Mouse (Mus musculus) liver, postnatal 0 days (tissue): Measurements from ENCODE around the gene Armc6. TPM values are rescaled to one million over a fixed set of nuclear protein-coding genes. Genes with fewer than 3 reads are reported as not detected.

Experiments
- ATAC-seq: fragments of 200-750 bp; cut with Nextera tagmentation; 2 replicates; pipeline ENCODE4 v1.8.0; 2017; ENCODE audit warnings: mild to moderate bottlenecking, moderate library complexity
- DNase-seq: peaks from one replicate; pipeline ENCODE4 v3.0.0-alpha.2; 2016
- H3K27ac ChIP-seq: fragments of 300-500 bp; sonication (generic); 2 replicates; pipeline ENCODE4 v1.5.1; 2014; ENCODE audit warnings: antibody characterized with exemption, moderate library complexity, mild to moderate bottlenecking, low read depth
- H3K27me3 ChIP-seq: fragments of 300-500 bp; sonication (generic); 2 replicates; pipeline ENCODE4 v1.6.1; 2014; ENCODE audit warnings: low read length, control low read depth, mixed read lengths; ENCODE audit not compliant: insufficient read depth
- H3K36me3 ChIP-seq: fragments of 300-500 bp; sonication (generic); replicated peaks from 2 replicates; pipeline ENCODE4 v1.6.1; 2014; ENCODE audit warnings: mild to moderate bottlenecking, control low read depth, low read length, moderate library complexity, mixed read lengths; ENCODE audit not compliant: insufficient read depth
- H3K4me1 ChIP-seq: fragments of 300-500 bp; sonication (generic); 2 replicates; pipeline ENCODE4 v1.6.1; 2014; ENCODE audit warnings: antibody characterized with exemption, mild to moderate bottlenecking, control low read depth; ENCODE audit not compliant: insufficient read depth
- H3K4me2 ChIP-seq: fragments of 300-500 bp; sonication (generic); 2 replicates; pipeline ENCODE4 v1.6.1; 2014; ENCODE audit warnings: low read depth, mild to moderate bottlenecking, low read length, moderate library complexity, mixed read lengths
- H3K4me3 ChIP-seq: fragments of 300-500 bp; sonication (generic); 2 replicates; pipeline ENCODE4 v1.5.1; 2014; ENCODE audit warnings: low read depth, low read length
- H3K9ac ChIP-seq: fragments of 300-500 bp; sonication (generic); replicated peaks from 2 replicates; pipeline ENCODE4 v1.6.1; 2014; ENCODE audit warnings: mild to moderate bottlenecking, moderate library complexity
- H3K9me3 ChIP-seq: fragments of 300-500 bp; sonication (generic); 2 replicates; pipeline ENCODE4 v1.6.1; 2016; ENCODE audit warnings: mild to moderate bottlenecking, control low read depth, low read length, mixed read lengths
- CTCF ChIP-seq: sonication (generic); IDR thresholded peaks from 2 replicates; pipeline ENCODE4 v1.5.1; 2016; ENCODE audit warnings: antibody characterized with exemption, low read depth
- EP300 ChIP-seq: IDR thresholded peaks from 2 replicates; pipeline ENCODE4 v1.6.1; 2016; ENCODE audit warnings: antibody characterized with exemption, low read depth, mild to moderate bottlenecking
- WGBS: fragments of 180-500 bp; shearing (Covaris S2); extraction: QIAGEN DNeasy Blood & Tissue Kit; methylation state at CpG from one replicate; pipeline ENCODE4 v1.1.7; 2014; ENCODE audit not compliant: insufficient replicate concordance; 5-methylcytosine and 5-hydroxymethylcytosine counted together
- polyA plus RNA-seq: library from polyadenylated mRNA; unstranded; fragments of >200 nt; fragmentation: Nextera tagmentation; extraction: Ambion mirVana; gene quantifications from 2 replicates; pipeline ENCODE4 v1.2.1, GENCODE M21; 2015

The Armc6 gene
- polyA plus RNA-seq = 5.3 and 6.3 TPM in 2 replicates

GRCm38 (mm10) chr8:70234080-70234780 lies at the start of gene Armc6, which contains the start of gene Sugp2:
Gene Armc6, minus strand, starts transcription at chr8:70234466.
Gene Sugp2, plus strand, starts transcription at chr8:70234226.
- H3K9me3 ChIP-seq = no peaks in the 10 kb centered on the region
- H3K9ac ChIP-seq = peak within 1 kb of the TSS; percentile 91
- no peaks in the 10 kb centered on the region for H3K27me3 ChIP-seq
- H3K36me3 ChIP-seq = peaks cover 23% of the 10 kb centered on the region
- DNase-seq = peak; percentile 96
- H3K4me2 ChIP-seq = peak within 1 kb of the TSS; percentile 89
- peaks cover 20% of the 10 kb centered on the region for H3K4me1 ChIP-seq
- H3K27ac ChIP-seq = peak within 1 kb of the TSS; percentile 98
- peak; percentile 96 for ATAC-seq
- TF ChIP-seq EP300 (no peak), CTCF (peak; percentile 20)
- under 1% methylated on average over 63 of the region's 67 CpGs for WGBS
- H3K4me3 ChIP-seq = peak within 1 kb of the TSS; percentile 68

- Histone ChIP-seq H3K4me3 (peak overlapping the region; percentile 83), H3K27ac (peak overlapping the region; percentile 51; the same call in 1 of the 2 replicates), H3K36me3 (peaks cover 7% of the 10 kb centered on the region; the same call in 1 of the 2 replicates), H3K4me2 (peak overlapping the region; percentile 98), H3K4me1 (peaks cover 14% of the 10 kb centered on the region), H3K27me3 (0 out of 2 replicates have a peak, but pooled peaks cover 6% of the 10 kb centered on the region), H3K9me3 (no peaks in the 10 kb centered on the region), H3K9ac (peak overlapping the region; percentile 76)
- WGBS = 1% methylated on average over 50 of the region's 55 CpGs
- DNase-seq = no peak
- peak; percentile 29 for ATAC-seq
- TF ChIP-seq EP300 = no peak
- no peak for TF ChIP-seq CTCF
Observed at GRCm38 (mm10) chr8:70283136-70284077, 49.1 kb upstream of the Armc6 start.

- H3K4me3 ChIP-seq = peak within 1 kb of the TSS; percentile 83
- 0 out of 2 replicates have a peak, but pooled peaks cover 6% of the 10 kb centered on the region for H3K27me3 ChIP-seq
- peaks cover 14% of the 10 kb centered on the region for H3K4me1 ChIP-seq
- H3K4me2 ChIP-seq = peak within 1 kb of the TSS; percentile 98
- 1% methylated on average over 32 of the region's 36 CpGs for WGBS
- H3K9ac ChIP-seq = peak within 1 kb of the TSS; percentile 76
- peak; percentile 88 for DNase-seq
- peak within 1 kb of the TSS; percentile 51; the same call in 1 of the 2 replicates for H3K27ac ChIP-seq
- no peaks in the 10 kb centered on the region for H3K9me3 ChIP-seq
- peaks cover 7% of the 10 kb centered on the region; the same call in 1 of the 2 replicates for H3K36me3 ChIP-seq
- TF ChIP-seq CTCF (peak; percentile 93), EP300 (no peak)
- peak; percentile 89 for ATAC-seq
Observed at GRCm38 (mm10) chr8:70282603-70283135, 48.4 kb upstream of the Armc6 start, which contains the start of gene Homer3. Gene Homer3, plus strand, starts transcription at chr8:70282827.

- WGBS = 59% methylated on average over 3 of the region's 3 CpGs
- H3K4me3 ChIP-seq = no peak overlapping the region
- peaks cover 14% of the 10 kb centered on the region for H3K4me1 ChIP-seq
- 0 out of 2 replicates have a peak, but pooled peaks cover 6% of the 10 kb centered on the region for H3K27me3 ChIP-seq
- peaks cover 4% of the 10 kb centered on the region; the same call in 1 of the 2 replicates for H3K36me3 ChIP-seq
- H3K9me3 ChIP-seq = no peaks in the 10 kb centered on the region
- no peak for DNase-seq
- no peak overlapping the region for H3K27ac ChIP-seq
- no peak overlapping the region for H3K9ac ChIP-seq
- no peak overlapping the region for H3K4me2 ChIP-seq
- TF ChIP-seq CTCF (no peak), EP300 (no peak)
- no peak for ATAC-seq
Observed at GRCm38 (mm10) chr8:70281001-70281400, 46.7 kb upstream of the Armc6 start.

- no peaks in the 10 kb centered on the region for H3K36me3 ChIP-seq
- TF ChIP-seq EP300 = no peak
- no peak for TF ChIP-seq CTCF
- H3K27me3 ChIP-seq = 0 out of 2 replicates have a peak, but pooled peaks cover 6% of the 10 kb centered on the region
- WGBS = 42% methylated on average over 8 of the region's 8 CpGs
- H3K4me1 ChIP-seq = peaks cover 14% of the 10 kb centered on the region
- H3K4me2 ChIP-seq = no peak overlapping the region
- no peak overlapping the region for H3K4me3 ChIP-seq
- DNase-seq = no peak
- no peaks in the 10 kb centered on the region for H3K9me3 ChIP-seq
- no peak for ATAC-seq
- H3K27ac ChIP-seq = no peak overlapping the region
- no peak overlapping the region for H3K9ac ChIP-seq
Observed at GRCm38 (mm10) chr8:70279266-70279665, 45.0 kb upstream of the Armc6 start.
